ENCODE assay signal across 10 mouse cellular contexts in the genomic region with DNA sequence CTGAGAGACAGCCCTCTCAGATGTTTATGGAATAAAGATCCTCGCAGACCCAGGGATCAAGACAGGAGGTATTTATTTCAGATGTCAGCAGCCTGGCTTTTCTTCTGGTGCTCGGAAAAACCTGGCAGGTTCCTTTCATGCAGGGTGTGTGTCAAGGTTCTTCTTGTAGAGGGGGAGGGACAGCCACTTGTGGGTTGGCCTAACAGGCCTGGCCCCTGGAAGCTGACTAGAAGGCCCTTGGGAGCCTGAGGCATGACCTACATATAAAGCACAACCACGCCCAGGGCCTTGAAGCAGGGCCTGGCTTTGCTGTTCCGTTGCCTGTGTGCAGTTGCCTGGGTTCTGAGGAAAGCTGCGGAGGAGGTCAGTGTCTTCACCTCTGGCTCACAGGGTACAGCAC. TPM values are rescaled to one million over a fixed set of nuclear protein-coding genes. Genes with fewer than 3 reads are reported as not detected.
A peak's percentile ranks its signal among the peaks of the same experiment; 100 is the strongest.
DNase-seq lines count a peak whose midpoint lies in the region.
"Had no signal": no experiment of that assay in that cellular context is flagged by ENCODE, and none has a peak within 500 bp of the region (broad histone marks: within the 10 kb centered on the region; RNA-seq: fewer than 3 reads in every experiment).

No protein-coding gene starts in this region.

- DNase-seq in MN1 (ENCODE audit: low spot score): peak; percentile 83
- peak; percentile 92 for DNase-seq in adrenal gland, adult 8-10 months
- peak; percentile 58 for DNase-seq in heart, adult 8-10 months (ENCODE audit: low spot score)
- DNase-seq in lung, postnatal 14 days: peak; percentile 19
- no peak for DNase-seq in cerebellum, adult 9-11 months
- DNase-seq in layer of hippocampus, adult 9-11 months: no peak
- DNase-seq in layer of hippocampus, postnatal 25 days (ENCODE audit: extremely low spot score in 1 of 2, low spot score in 1 of 2): no peak
- DNase-seq: cerebellum, adult 18-20 months; left cerebral cortex, postnatal 4 days had no signal

RNA-seq across cellular contexts. Expression of a gene that starts 16.7 kb away (rescaled TPM):
- total RNA-seq in adrenal gland, adult 8-10 months (2022): 100 to 1,000 TPM in 2 of 4 experiments, 10 to 100 TPM in 2; 80.9 to 130 (median 112) TPM
- 10 to 100 TPM; 44.3 to 57.6 (median 46.7) TPM for total RNA-seq in heart, adult 8-10 months (2022)
- total RNA-seq in layer of hippocampus, postnatal 25 days (2021): 10 to 100 TPM; 73.4 to 89.1 TPM

RNA-seq across cellular contexts. Expression of a gene that starts 17.1 kb away (rescaled TPM):
- 1,000 to 10,000 TPM in 3 of 4 experiments, 100 to 1,000 TPM in 1; 952 to 1,243 (median 1,190) TPM for total RNA-seq in adrenal gland, adult 8-10 months (2022)
- total RNA-seq in heart, adult 8-10 months (2022): 1,000 to 10,000 TPM; 4,385 to 5,037 (median 4,791) TPM
- 1,000 to 10,000 TPM; 1,090 to 1,232 TPM for total RNA-seq in layer of hippocampus, postnatal 25 days (2021)

RNA-seq across cellular contexts. Expression of a gene that starts 17.2 kb away (rescaled TPM):
- total RNA-seq in adrenal gland, adult 8-10 months (2022): 1 to 10 TPM in 1 of 4 experiments, not detected in 3; 1.4 TPM
- not detected for total RNA-seq in heart, adult 8-10 months (2022)
- not detected for total RNA-seq in layer of hippocampus, postnatal 25 days (2021)

RNA-seq across cellular contexts. Expression of a gene that starts 37.7 kb away (rescaled TPM):
- total RNA-seq in adrenal gland, adult 8-10 months (2022): 10 to 100 TPM in 1 of 4 experiments, 1 to 10 TPM in 3; 5.6 to 10.8 (median 7.9) TPM
- total RNA-seq in heart, adult 8-10 months (2022): 1 to 10 TPM; 3.0 to 5.7 (median 4.3) TPM
- 10 to 100 TPM; 15.2 to 15.9 TPM for total RNA-seq in layer of hippocampus, postnatal 25 days (2021)

RNA-seq across cellular contexts. Expression of a gene that starts 51.1 kb away (rescaled TPM):
- 10 to 100 TPM; 19.5 to 46.7 (median 34.6) TPM for total RNA-seq in adrenal gland, adult 8-10 months (2022)
- 1 to 10 TPM; 2.6 to 4.0 (median 4.0) TPM for total RNA-seq in heart, adult 8-10 months (2022)
- 1 to 10 TPM; 4.1 to 4.2 TPM for total RNA-seq in layer of hippocampus, postnatal 25 days (2021)
- total RNA-seq: MEL had no signal

Comparison
In these comparisons a context has a peak if more than half of its experiments do, and no peak if none do; other contexts are left out.
1. DNase-seq: peak in MN1 (single experiment), adrenal gland, adult 8-10 months (single experiment), heart, adult 8-10 months (single experiment) and lung, postnatal 14 days (single experiment); none in cerebellum, adult 9-11 months (single experiment), layer of hippocampus, adult 9-11 months (single experiment) and layer of hippocampus, postnatal 25 days (0 of 2).